Mouse (Mus musculus) kidney, embryonic 14.5 days (tissue): ENCODE data around the gene Gm17606. TPM values are rescaled to one million over a fixed set of nuclear protein-coding genes. Genes with fewer than 3 reads are reported as not detected.
"Not testable (repeated sequence)": the region's sequence is repeated elsewhere in the genome, so short reads cannot be mapped to it uniquely, and the experiment has no call there.

Experiments used
- ATAC-seq: fragments of 200-750 bp; cut with Nextera tagmentation; 2 replicates; pipeline ENCODE4 v1.8.0; 2017; ENCODE audit warnings: moderate number of reproducible peaks, mild to moderate bottlenecking, moderate TSS enrichment, moderate library complexity; ENCODE audit not compliant: low FRiP score, low TSS enrichment
- H3K27ac ChIP-seq: fragments of 300-500 bp; sonication (generic); 2 replicates; pipeline ENCODE4 v1.5.1; 2014; ENCODE audit warnings: low read depth, mild to moderate bottlenecking, low read length, moderate library complexity, mixed read lengths
- H3K27me3 ChIP-seq: fragments of 300-500 bp; sonication (generic); 2 replicates; pipeline ENCODE4 v1.6.1; 2014; ENCODE audit warnings: mild to moderate bottlenecking, low read length; ENCODE audit not compliant: control insufficient read depth, insufficient read depth
- H3K36me3 ChIP-seq: fragments of 300-500 bp; sonication (generic); 2 replicates; pipeline ENCODE4 v1.6.1; 2014; ENCODE audit warnings: low read length, mixed read lengths; ENCODE audit not compliant: control insufficient read depth, insufficient read depth
- H3K4me1 ChIP-seq: fragments of 300-500 bp; sonication (generic); 2 replicates; pipeline ENCODE4 v1.6.1; 2014; ENCODE audit warnings: low read length, mixed read lengths; ENCODE audit not compliant: control insufficient read depth, insufficient read depth
- H3K4me2 ChIP-seq: fragments of 300-500 bp; sonication (generic); replicated peaks from 2 replicates; pipeline ENCODE4 v1.6.1; 2014; ENCODE audit warnings: low read depth, mild to moderate bottlenecking, low read length
- H3K4me3 ChIP-seq: fragments of 300-500 bp; sonication (generic); 2 replicates; pipeline ENCODE4 v1.5.1; 2014; ENCODE audit warnings: mild to moderate bottlenecking, low read length
- H3K9ac ChIP-seq: fragments of 300-500 bp; sonication (generic); 2 replicates; pipeline ENCODE4 v1.6.1; 2014; ENCODE audit warnings: low read depth, mild to moderate bottlenecking, low read length, moderate library complexity
- H3K9me3 ChIP-seq: fragments of 300-500 bp; sonication (generic); 2 replicates; pipeline ENCODE4 v1.6.1; 2016; ENCODE audit warnings: low read length; ENCODE audit not compliant: control insufficient read depth
- WGBS: fragments of 180-500 bp; shearing (Covaris S2); extraction: QIAGEN DNeasy Blood & Tissue Kit; methylation state at CpG from one replicate; pipeline ENCODE4 v1.1.7; 2014; 5-methylcytosine and 5-hydroxymethylcytosine counted together
- polyA plus RNA-seq: library from polyadenylated mRNA; unstranded; fragments of >200 nt; fragmentation: Nextera tagmentation; extraction: Ambion mirVana; gene quantifications from 2 replicates; pipeline ENCODE4 v1.2.1, GENCODE M21; 2014

The Gm17606 gene
- polyA plus RNA-seq, 1 experiment from 2014 or later: not detected

GRCm38 (mm10) chr14:54603038-54603654 is 37.6 kb upstream of the Gm17606 start:
- WGBS: under 1% methylated on average over 46 of the region's 46 CpGs
- peak; percentile 98 for ATAC-seq
- no peaks in the 10 kb centered on the region for H3K9me3 ChIP-seq
- peak overlapping the region; percentile 49 for H3K4me2 ChIP-seq
- H3K4me3 ChIP-seq: peak overlapping the region; percentile 75
- H3K27me3 ChIP-seq: no peaks in the 10 kb centered on the region
- peak overlapping the region; percentile 84 for H3K9ac ChIP-seq
- H3K27ac ChIP-seq: peak overlapping the region; percentile 95
- H3K4me1 ChIP-seq: peaks cover 15% of the 10 kb centered on the region; the same call in 1 of the 2 replicates
- H3K36me3 ChIP-seq: no peaks in the 10 kb centered on the region

- Histone ChIP-seq H3K9me3 (no peaks in the 10 kb centered on the region), H3K27me3 (no peaks in the 10 kb centered on the region), H3K36me3 (no peaks in the 10 kb centered on the region), H3K4me1 (peaks cover 15% of the 10 kb centered on the region; the same call in 1 of the 2 replicates), H3K4me2 (peak overlapping the region; percentile 49), H3K9ac (0 out of 2 replicates have a peak overlapping the region, but pooled peaks have one; percentile 84), H3K27ac (peak overlapping the region; percentile 71), H3K4me3 (peak overlapping the region; percentile 75)
- no peak for ATAC-seq
- WGBS: 83% methylated on average over 8 of the region's 8 CpGs
Measured at GRCm38 (mm10) chr14:54603686-54604085, 37.1 kb upstream of the Gm17606 start.

GRCm38 (mm10) chr14:54605752-54606321 is 34.9 kb upstream of the Gm17606 start, which contains the start of gene 4931414P19Rik:
TSS of gene 4931414P19Rik (minus strand) at chr14:54605993.
- peak within 1 kb of the TSS; percentile 62; the same call in 1 of the 2 replicates for H3K9ac ChIP-seq
- peak within 1 kb of the TSS; percentile 44 for H3K4me3 ChIP-seq
- no peaks in the 10 kb centered on the region for H3K9me3 ChIP-seq
- WGBS: under 1% methylated on average over 37 of the region's 39 CpGs
- peak within 1 kb of the TSS; percentile 47 for H3K4me2 ChIP-seq
- ATAC-seq: peak; percentile 57
- no peaks in the 10 kb centered on the region for H3K36me3 ChIP-seq
- H3K27ac ChIP-seq: peak within 1 kb of the TSS; percentile 80
- no peaks in the 10 kb centered on the region for H3K27me3 ChIP-seq
- H3K4me1 ChIP-seq: peaks cover 15% of the 10 kb centered on the region; the same call in 1 of the 2 replicates

GRCm38 (mm10) chr14:54607226-54607625 is 33.5 kb upstream of the Gm17606 start:
- Histone ChIP-seq H3K9me3 (no peaks in the 10 kb centered on the region), H3K36me3 (peaks cover 10% of the 10 kb centered on the region), H3K27me3 (no peaks in the 10 kb centered on the region), H3K9ac (no peak overlapping the region), H3K27ac (no peak overlapping the region), H3K4me3 (no peak overlapping the region), H3K4me2 (no peak overlapping the region), H3K4me1 (peaks cover 15% of the 10 kb centered on the region; the same call in 1 of the 2 replicates)
- WGBS: 49% methylated on average over 8 of the region's 8 CpGs
- ATAC-seq: no peak

GRCm38 (mm10) chr14:54609245-54609644 is 31.5 kb upstream of the Gm17606 start:
- H3K4me1 ChIP-seq: 0 out of 2 replicates have a peak, but pooled peaks cover 6% of the 10 kb centered on the region
- no peak overlapping the region for H3K9ac ChIP-seq
- peaks cover 22% of the 10 kb centered on the region for H3K36me3 ChIP-seq
- no peaks in the 10 kb centered on the region for H3K27me3 ChIP-seq
- no peaks in the 10 kb centered on the region for H3K9me3 ChIP-seq
- ATAC-seq: no peak
- no peak overlapping the region for H3K4me3 ChIP-seq
- H3K4me2 ChIP-seq: no peak overlapping the region
- no peak overlapping the region for H3K27ac ChIP-seq
- 74% methylated on average over 4 of the region's 4 CpGs for WGBS

- no peak for ATAC-seq
- no peaks in the 10 kb centered on the region for H3K27me3 ChIP-seq
- peaks cover 25% of the 10 kb centered on the region for H3K36me3 ChIP-seq
- no peak overlapping the region for H3K27ac ChIP-seq
- H3K9ac ChIP-seq: no peak overlapping the region
- no peak overlapping the region for H3K4me2 ChIP-seq
- H3K9me3 ChIP-seq: no peaks in the 10 kb centered on the region
- H3K4me1 ChIP-seq: no peaks in the 10 kb centered on the region
- H3K4me3 ChIP-seq: no peak overlapping the region
- 87% methylated on average over 4 of the region's 4 CpGs for WGBS
Measured at GRCm38 (mm10) chr14:54609962-54610361, 30.8 kb upstream of the Gm17606 start.

- no peaks in the 10 kb centered on the region for H3K27me3 ChIP-seq
- WGBS: 85% methylated on average over 6 of the region's 6 CpGs
- no peak overlapping the region for H3K4me3 ChIP-seq
- H3K9me3 ChIP-seq: no peaks in the 10 kb centered on the region
- H3K27ac ChIP-seq: no peak overlapping the region
- no peak overlapping the region for H3K4me2 ChIP-seq
- no peaks in the 10 kb centered on the region for H3K4me1 ChIP-seq
- no peak overlapping the region for H3K9ac ChIP-seq
- ATAC-seq: no peak
- H3K36me3 ChIP-seq: peaks cover 32% of the 10 kb centered on the region
Measured at GRCm38 (mm10) chr14:54610648-54611047, 30.1 kb upstream of the Gm17606 start.

GRCm38 (mm10) chr14:54614130-54614529 is 26.6 kb upstream of the Gm17606 start:
- not testable (repeated sequence) for H3K9ac ChIP-seq, H3K4me1 ChIP-seq, H3K27ac ChIP-seq, H3K4me2 ChIP-seq, ATAC-seq, H3K9me3 ChIP-seq, H3K27me3 ChIP-seq, H3K4me3 ChIP-seq
- WGBS: 88% methylated on average over 13 of the region's 16 CpGs
- H3K36me3 ChIP-seq: peaks cover 38% of the 10 kb centered on the region

- Histone ChIP-seq H3K9ac (no peak overlapping the region), H3K4me3 (0 out of 2 replicates have a peak overlapping the region, but pooled peaks have one; percentile 82), H3K4me2 (no peak overlapping the region), H3K36me3 (peaks cover 36% of the 10 kb centered on the region), H3K9me3 (no peaks in the 10 kb centered on the region), H3K4me1 (peaks cover 7% of the 10 kb centered on the region), H3K27ac (no peak overlapping the region), H3K27me3 (no peaks in the 10 kb centered on the region)
- ATAC-seq: no peak
- 93% methylated on average over 16 of the region's 16 CpGs for WGBS
Measured at GRCm38 (mm10) chr14:54616226-54616825, 24.4 kb upstream of the Gm17606 start.
